Mouse (Mus musculus) brain, embryonic 14.5 days (tissue): ENCODE results near the gene Nek10.

Experiments used
- CTCF ChIP-seq: fragments of 200-500 bp; IDR thresholded peaks from 2 replicates; pipeline ENCODE4 v1.5.1; 2012; ENCODE audit warnings: inconsistent platforms, mild to moderate bottlenecking, moderate library complexity, borderline replicate concordance; ENCODE audit not compliant: insufficient read depth, insufficient read length; ENCODE audit errors: extremely low read depth
- POLR2A ChIP-seq: fragments of 200-500 bp; IDR thresholded peaks from 2 replicates; pipeline ENCODE4 v1.6.1; 2012; ENCODE audit warnings: mild to moderate bottlenecking, inconsistent platforms, borderline replicate concordance; ENCODE audit not compliant: poor library complexity, insufficient read depth, insufficient read length, severe bottlenecking; ENCODE audit errors: extremely low read depth

- TF ChIP-seq POLR2A = no peak
- TF ChIP-seq CTCF = no peak
These were observed 19.0 kb upstream of the Nek10 start for GRCm38 (mm10) chr14:14784223-14784622.
